Mouse (Mus musculus) layer of hippocampus, adult 2 months (tissue): ENCODE results near the gene Lyrm1. TPM values are rescaled to one million over a fixed set of nuclear protein-coding genes. Genes with fewer than 3 reads are reported as not detected.
A peak's percentile ranks its signal among the peaks of the same experiment; 100 is the strongest.

Experiments
- DNase-seq, 2 experiments: peaks; one replicate each; pipeline ENCODE4 v3.0.0; 2022; ENCODE audit warnings: low spot score in 2 of 2
- H3K27ac ChIP-seq: fragments of 200-600 bp; 2 replicates; pipeline ENCODE4 v1.8.1; 2022
- H3K4me3 ChIP-seq: fragments of 200-600 bp; 2 replicates; pipeline ENCODE4 v1.8.1; 2022; ENCODE audit warnings: mild to moderate bottlenecking
- CTCF ChIP-seq: fragments of 200-600 bp; conservative IDR thresholded peaks from 2 replicates; pipeline ENCODE4 v1.8.1; 2022; ENCODE audit warnings: antibody characterized with exemption, mild to moderate bottlenecking, moderate library complexity
- total RNA-seq, 2 experiments: library from RNA; stranded (reverse); gene quantifications; 2 replicates each; pipeline ENCODE4 v1.2.3; 2021

Lyrm1 gene
- total RNA-seq, 2 experiments from 2014 or later, result 9.8 to 10.8 TPM

DNA sequence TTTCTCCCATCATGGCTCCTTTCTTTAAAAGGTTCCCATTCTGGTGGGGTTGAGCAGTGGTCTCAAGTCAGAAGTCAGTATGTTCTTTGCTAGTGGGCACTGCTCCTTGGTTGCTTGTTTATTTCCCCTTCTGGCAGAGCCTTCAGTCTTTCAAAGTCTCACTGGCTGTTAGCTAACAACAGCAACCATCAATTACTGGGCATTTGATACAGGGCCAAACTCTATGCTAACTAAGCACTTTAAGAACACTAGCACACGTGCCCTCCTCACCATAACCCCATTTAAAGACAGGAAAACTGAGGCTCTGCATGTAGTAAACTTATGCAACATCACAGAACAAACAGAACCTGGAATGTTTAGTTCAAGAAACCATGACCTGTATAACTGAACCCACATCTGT is 33.5 kb upstream of the Lyrm1 start:
- no peak for DNase-seq
- no peak overlapping the region for H3K4me3 ChIP-seq
- peak overlapping the region; percentile 69; the same call in 1 of the 2 replicates for H3K27ac ChIP-seq
- no peak for TF ChIP-seq CTCF

DNA sequence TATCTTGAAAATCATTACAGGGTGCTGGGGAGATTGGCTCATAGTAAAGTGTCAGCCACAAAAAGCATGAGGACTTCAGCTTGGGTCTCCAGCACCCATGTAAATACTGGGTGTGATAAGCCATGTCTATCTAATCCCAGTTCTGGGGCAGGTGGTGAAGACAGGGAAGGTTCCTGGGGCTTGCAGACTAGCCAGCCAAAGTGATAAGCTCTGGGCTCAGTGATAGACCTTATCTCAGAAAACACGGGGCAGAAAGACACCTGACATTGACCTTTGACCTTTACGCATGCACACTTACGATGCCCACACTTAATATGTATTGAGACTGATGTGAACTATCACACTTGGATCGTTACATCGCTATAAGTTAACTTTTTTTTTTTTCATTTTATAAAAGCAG is 31.2 kb upstream of the Lyrm1 start:
- TF ChIP-seq CTCF, result no peak
- no peak overlapping the region for H3K4me3 ChIP-seq
- DNase-seq, result no peak
- H3K27ac ChIP-seq, result no peak overlapping the region

DNA sequence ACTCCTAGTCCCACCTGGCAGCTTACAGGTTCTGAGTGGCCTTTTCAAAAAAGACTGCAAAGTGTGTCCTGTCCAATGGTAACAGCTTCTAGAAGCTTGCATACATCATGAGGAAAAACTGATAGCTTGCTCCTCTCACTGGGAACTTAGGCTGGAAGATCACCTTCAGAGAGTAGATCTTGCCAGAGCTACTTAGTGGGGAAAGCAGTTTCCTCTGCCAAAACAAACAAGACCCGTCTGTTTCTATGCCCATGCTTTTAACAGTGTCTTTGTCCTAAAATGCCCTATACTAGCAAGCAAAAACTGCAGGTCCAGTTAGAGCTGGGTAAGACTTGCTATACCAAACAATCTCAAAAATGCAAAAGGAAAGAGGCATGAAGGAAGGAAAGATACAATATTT is 29.5 kb upstream of the Lyrm1 start:
- DNase-seq, result no peak
- Histone ChIP-seq H3K4me3 (no peak overlapping the region), H3K27ac (no peak overlapping the region)
- no peak for TF ChIP-seq CTCF

DNA sequence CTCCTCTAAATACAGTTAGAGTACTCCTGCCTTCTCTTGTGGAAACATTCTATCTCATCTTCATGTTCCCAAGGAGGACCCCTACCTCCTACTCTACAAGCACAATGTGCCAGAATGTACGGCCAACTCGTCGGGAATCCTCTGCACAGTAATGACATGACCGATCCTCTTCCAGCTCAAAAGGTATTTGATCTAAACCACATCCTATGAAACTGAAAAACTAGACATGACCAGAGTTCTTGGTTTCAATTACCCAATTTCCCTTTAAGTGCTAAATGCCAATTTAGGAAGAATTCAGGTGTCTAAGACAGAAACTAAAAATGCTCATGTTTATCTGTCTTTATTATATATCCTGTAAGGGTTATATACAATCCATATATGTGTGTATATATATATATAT is 23.5 kb upstream of the Lyrm1 start:
- Histone ChIP-seq H3K27ac (no peak overlapping the region), H3K4me3 (no peak overlapping the region)
- DNase-seq, result no peak
- TF ChIP-seq CTCF, result no peak

DNA sequence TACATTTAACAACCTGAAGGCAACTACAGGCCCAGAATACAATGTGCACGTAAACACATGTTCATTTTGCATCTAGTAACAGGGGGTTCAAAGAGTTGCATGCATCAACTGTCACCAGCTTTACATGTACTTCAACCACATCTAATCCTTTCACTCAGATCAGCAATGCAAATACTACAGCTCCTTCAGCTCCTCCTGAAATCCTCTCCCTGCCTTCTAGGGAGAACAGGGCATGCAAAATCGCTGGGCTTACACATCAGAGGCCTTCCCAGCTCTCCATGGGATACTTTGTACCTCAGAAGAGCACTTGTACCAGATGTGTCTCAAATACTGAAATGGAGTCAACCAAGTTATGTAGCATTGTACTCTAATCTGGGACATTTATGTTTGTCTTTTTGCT is 22.6 kb upstream of the Lyrm1 start:
- Histone ChIP-seq H3K27ac (no peak overlapping the region), H3K4me3 (no peak overlapping the region)
- no peak for TF ChIP-seq CTCF
- DNase-seq, result no peak

DNA sequence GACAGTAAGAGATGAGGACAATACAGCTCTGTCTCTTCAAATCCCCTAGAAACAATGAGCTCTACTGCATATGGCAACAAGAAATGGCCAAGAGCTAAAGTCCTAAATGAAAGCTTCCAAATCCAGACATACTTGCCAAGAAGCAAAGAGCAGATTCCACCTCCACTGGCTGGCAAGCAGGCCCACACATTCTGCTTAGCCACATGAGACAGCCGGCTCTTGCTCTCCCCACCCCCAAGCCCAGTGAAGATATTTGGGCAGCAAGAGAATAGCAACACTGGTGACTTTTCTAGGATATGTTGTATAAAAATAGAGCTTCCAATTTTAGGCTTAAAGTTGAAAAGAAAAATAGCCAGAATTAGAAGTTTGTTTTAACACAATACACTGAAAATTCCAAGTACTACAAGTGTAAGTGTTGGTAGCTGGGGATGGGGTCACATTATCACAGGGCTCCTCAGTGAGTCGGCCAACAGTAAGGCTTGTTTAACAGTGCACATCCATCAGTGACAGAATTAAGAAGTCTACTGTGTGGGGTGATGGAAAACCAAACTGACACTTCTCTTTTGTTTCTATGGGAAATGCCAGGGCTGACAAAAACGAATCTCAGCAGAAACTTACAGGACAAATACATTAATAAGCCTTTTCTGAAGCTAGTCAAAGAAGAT is 19.8 kb upstream of the Lyrm1 start:
- DNase-seq, result peak; percentile 46
- Histone ChIP-seq H3K27ac (no peak overlapping the region), H3K4me3 (no peak overlapping the region)
- TF ChIP-seq CTCF, result no peak

DNA sequence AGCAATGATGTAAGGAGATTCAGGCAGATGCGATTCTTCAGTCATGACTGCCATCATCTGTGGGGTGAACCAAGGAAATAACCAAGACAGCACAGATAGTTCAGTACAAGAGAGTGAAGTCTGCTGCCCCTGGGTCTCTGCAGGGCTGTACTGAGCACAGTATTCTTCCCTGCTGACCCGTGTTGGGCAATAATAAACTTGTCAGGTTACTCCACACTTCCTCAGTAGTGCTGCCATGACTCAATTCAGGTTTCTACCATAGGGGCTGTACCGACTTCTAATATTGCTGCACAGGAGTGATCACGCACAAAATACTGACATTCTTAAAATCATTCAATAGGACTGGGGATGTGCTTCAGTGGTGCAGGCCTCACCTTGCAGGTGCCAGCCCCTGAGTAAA is 16.5 kb upstream of the Lyrm1 start:
- no peak overlapping the region for H3K27ac ChIP-seq
- no peak overlapping the region for H3K4me3 ChIP-seq
- no peak for DNase-seq
- TF ChIP-seq CTCF, result no peak

DNA sequence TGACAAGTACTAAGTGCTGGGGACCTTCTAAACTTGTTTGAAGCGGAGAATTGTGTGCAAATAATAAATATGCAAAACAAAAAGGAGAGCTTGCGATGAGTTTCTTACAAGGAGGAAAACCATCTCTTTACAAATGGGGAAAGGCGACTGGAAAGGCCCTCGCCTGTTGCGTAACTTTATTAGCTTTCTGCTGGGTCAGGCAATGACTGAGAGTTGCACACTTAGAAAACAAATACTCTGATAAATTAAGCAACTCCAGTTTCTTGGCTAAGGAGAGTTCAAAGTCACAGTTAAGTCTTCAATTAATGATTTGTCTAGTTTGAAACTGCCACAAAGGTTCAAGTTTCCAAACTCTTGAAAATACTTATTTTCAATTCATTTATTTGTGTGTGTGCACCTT is 15.3 kb upstream of the Lyrm1 start:
- TF ChIP-seq CTCF, result no peak
- no peak for DNase-seq
- no peak overlapping the region for H3K4me3 ChIP-seq
- H3K27ac ChIP-seq, result no peak overlapping the region

DNA sequence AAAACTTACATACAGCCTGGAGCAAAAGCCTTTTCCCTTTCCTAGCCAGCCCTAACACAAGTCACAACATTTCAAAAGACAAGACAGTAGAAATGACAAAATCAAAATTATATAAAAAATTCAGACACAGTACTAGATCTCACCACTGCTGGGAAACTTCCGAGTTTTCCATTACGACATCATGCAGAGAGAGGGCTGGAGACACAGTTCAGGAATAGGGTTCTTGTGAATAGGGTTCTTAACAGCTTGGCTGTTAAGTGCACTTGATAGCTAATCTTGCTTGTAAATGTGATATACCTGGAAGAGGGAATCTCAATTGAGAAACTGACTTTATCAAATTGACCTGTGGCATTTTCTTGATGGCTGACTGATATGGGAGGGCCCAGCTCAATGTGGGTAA is 14.4 kb upstream of the Lyrm1 start:
- no peak for DNase-seq
- H3K27ac ChIP-seq, result no peak overlapping the region
- no peak for TF ChIP-seq CTCF
- H3K4me3 ChIP-seq, result no peak overlapping the region

DNA sequence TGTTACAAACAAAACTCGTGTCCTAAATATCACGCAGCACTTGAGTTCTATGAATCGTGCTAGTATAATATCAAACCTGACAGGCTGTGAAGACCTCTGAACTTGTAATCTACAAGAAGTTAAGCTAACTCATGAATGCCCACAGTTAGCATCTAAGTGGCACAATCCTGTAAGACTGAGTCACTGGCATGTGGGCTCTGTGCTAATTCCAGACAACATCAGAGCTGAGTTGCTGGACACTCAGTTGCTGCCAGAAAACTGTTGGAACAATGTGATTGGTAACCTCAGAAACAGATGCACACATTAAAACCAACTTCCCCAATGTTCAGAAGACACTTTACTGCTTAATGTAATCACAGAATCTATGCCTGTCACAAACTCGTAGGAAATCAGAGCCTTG is 7.8 kb upstream of the Lyrm1 start:
- DNase-seq, result no peak
- TF ChIP-seq CTCF, result no peak
- Histone ChIP-seq H3K4me3 (no peak overlapping the region), H3K27ac (no peak overlapping the region)

DNA sequence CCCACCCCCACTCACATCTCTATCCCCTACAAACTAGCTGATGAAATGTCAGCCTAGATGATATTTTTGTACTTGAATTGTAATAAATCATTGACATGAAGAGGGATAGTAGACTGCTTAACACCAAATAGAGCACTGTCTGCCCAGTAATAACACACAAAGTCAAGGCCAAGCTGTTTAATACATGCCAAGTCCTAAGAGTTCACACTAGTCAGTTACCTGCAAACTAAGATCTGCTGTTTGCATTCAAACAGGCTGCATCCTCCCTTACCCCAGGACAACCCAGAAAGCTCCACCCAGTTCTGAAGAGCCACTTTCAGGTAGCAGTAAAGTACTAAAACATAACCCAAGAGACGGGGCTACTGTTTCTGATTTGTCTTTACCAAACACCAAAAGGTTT is 3.5 kb upstream of the Lyrm1 start:
- Histone ChIP-seq H3K27ac (no peak overlapping the region), H3K4me3 (no peak overlapping the region)
- DNase-seq, result no peak
- TF ChIP-seq CTCF, result no peak

DNA sequence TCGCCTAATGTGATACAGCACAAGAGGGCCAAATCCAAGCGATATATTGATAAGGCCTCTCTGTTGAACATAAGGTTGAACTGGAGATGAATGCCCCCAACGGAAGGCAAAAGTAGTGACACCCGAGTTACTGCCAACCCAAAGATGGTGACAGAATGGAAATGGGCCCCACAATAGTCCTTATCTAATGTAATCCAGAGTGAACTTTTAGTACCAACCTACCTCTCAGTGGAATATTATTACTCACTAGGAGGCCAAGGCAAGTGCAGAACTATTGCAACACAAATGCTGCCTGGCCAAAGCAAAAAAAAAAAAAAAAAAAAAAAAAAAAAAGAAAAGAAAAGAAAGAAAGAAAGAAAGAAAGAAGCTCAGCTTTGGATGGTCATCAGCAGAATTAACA is 2.9 kb upstream of the Lyrm1 start:
- no peak for TF ChIP-seq CTCF
- no peak for DNase-seq
- no peak overlapping the region for H3K4me3 ChIP-seq

DNA sequence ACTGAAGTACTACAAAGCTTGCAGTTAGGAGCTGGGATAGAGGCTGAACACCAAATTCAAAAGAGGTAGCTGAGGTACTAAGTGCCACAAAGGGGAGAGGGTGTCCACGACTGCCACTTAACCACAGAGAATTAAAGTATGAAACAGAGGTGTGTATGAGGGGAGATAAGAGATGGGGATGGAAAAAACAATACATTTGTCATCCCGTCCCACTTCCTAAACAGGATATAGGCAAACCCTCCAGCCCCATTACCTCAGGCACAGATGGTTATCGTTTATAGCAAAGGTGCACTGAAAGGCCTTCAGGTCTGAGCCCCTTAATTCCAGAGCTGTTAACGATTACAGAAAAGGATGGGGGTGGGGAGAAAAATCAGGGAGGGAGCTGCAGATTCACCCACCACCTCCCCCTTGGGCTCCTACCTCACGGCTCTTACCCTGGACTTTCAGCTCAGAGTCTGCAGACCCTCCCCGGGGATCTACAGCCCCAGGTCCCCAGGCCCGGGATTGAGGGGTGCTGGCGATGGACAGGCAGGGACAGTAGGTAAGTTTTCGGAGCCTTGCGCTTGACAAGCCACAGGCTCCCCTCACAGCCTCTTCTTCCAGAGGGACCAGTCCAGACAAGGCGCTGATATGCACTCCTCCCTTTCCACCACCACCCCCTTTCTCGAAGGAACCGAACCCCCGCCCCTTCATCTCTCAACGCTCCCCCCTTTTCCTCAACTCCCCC is 680 bp upstream of the Lyrm1 start:
- peak overlapping the region; percentile 99 for H3K27ac ChIP-seq
- DNase-seq, result no peak
- no peak for TF ChIP-seq CTCF
- peak overlapping the region; percentile 91 for H3K4me3 ChIP-seq

More for the DNA sequence above, 2.9 kb upstream of the Lyrm1 start:
- no peak overlapping the region for H3K27ac ChIP-seq

DNA sequence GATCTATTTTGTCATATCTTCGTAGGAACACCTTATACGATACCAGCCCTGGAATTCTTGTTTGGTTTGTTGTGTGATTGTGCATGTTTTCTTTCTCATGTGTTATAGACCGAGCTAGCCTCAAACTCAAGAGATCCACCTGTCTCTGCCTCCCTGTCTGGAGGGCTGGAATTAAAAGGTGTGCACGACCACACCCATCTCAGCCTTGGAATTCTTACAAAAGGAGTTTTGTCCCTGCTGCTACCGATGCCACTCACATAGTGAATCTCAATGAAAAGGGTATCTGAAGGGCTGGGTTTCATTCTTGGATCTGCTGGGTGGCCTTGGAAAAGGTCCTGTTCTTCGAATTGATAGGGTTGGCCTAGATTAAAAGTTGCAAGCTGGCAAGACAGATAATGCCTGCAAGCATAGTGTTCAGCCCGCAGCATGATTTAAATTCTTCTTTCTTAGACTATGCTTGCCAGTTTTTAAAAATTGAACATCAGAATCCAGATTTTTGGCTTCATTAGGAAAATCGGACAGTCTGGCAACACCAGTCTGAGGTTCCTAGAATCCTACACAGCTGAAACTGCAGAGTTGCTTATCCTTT is 2.0 kb downstream of the Lyrm1 start:
- Histone ChIP-seq H3K4me3 (no peak overlapping the region), H3K27ac (peak overlapping the region; percentile 99; the same call in 1 of the 2 replicates)
- no peak for TF ChIP-seq CTCF
- DNase-seq, result no peak
